Mouse (Mus musculus) kidney, adult 10 weeks (tissue): ENCODE results near the gene Tmigd1. TPM values are rescaled to one million over a fixed set of nuclear protein-coding genes. Genes with fewer than 3 reads are reported as not detected.

Source experiments
- polyA plus RNA-seq: library from polyadenylated mRNA; stranded (reverse); fragments of 350-450 nt; fragmentation: Illumina TruSeq; extraction: RNeasy Lipid Tissue Mini Kit (QIAGEN cat#74804); gene quantifications from one replicate; pipeline ENCODE4 v1.2.3, GENCODE M21; 2014; ENCODE audit warnings: low read depth, low replicate concordance

Tmigd1 gene
- polyA plus RNA-seq: 322 TPM

GRCm38 (mm10) chr11:76901579-76902361, at the start of gene Tmigd1:
Tmigd1 (plus strand) TSS chr11:76902159.

GRCm38 (mm10) chr11:76924759-76925236, 22.8 kb downstream of the Tmigd1 start, which contains the start of gene Blmh:
Blmh (plus strand) TSS chr11:76924809.

Other genes with a start within 250 kb of the Tmigd1 start
- gene Bhlha9, start 229.7 kb upstream of the Tmigd1 start, polyA plus RNA-seq: not detected
- gene Trarg1, start 222.4 kb upstream of the Tmigd1 start, polyA plus RNA-seq: not detected
- gene Gosr1, start 138.6 kb upstream of the Tmigd1 start, polyA plus RNA-seq: 34.2 TPM
- 117 TPM for gene Cpd, start 55.1 kb upstream of the Tmigd1 start, polyA plus RNA-seq
- gene Blmh, start 22.6 kb downstream of the Tmigd1 start, polyA plus RNA-seq: 229 TPM
- gene Slc6a4, start 96.4 kb downstream of the Tmigd1 start, polyA plus RNA-seq: 6.3 TPM
- gene Nsrp1, start 176.3 kb downstream of the Tmigd1 start, polyA plus RNA-seq: 23.9 TPM